Mouse (Mus musculus): ENCODE data around the gene Plpp3. TPM values are rescaled to one million over a fixed set of nuclear protein-coding genes. Genes with fewer than 3 reads are reported as not detected.
A peak's percentile ranks its signal among the peaks of the same experiment; 100 is the strongest.

Gene Plpp3
- total and polyA plus RNA-seq, 2 experiments, result 64.1 to 81.0 TPM

DNA sequence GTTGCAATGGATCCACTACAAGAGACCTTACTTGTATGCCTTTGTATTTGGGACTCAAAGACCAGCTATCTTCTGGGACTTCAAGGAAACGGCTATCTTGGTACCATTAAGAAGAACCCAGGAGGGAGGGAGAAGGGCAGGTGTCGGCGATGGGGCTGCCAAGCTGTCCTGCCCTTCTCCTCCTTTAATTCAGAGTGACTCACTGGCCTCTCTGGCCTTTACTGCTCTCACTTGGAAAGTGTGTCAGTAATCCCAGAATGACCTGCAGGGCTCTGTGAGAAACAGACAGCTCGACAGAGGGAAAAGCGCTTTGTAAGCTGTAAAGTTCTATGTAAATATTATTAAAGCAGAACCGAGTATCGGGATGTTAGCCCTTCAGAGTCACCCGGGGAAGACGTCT lies 46.9 kb downstream of the Plpp3 start:
- TF ChIP-seq CTCF (IDR thresholded peaks at IDR 0.05; ENCODE audit: low read depth, low read length) (no peak), POLR2A (IDR thresholded peaks at IDR 0.05; ENCODE audit: extremely low read depth, insufficient read depth, low read length) (no peak)
- H3K4me1 ChIP-seq (ENCODE audit: control insufficient read depth, insufficient read depth, low read length), result peaks cover 43% of the 10 kb centered on the region
- H3K79me2 ChIP-seq (ENCODE audit: control insufficient read depth, insufficient read depth, low read length), result peaks cover 19% of the 10 kb centered on the region; the same call in 1 of the 2 replicates
- 47% methylated on average over 9 of the region's 9 CpGs for WGBS
- H3K36me3 ChIP-seq (ENCODE audit: control insufficient read depth, insufficient read depth, low read length), result peaks cover 61% of the 10 kb centered on the region
- H3K9ac ChIP-seq (ENCODE audit: low read depth, low read length), result no peak overlapping the region
- peak overlapping the region; percentile 74 for H3K27ac ChIP-seq (replicated peaks; ENCODE audit: insufficient read depth, low read depth, low read length)
- no peaks in the 10 kb centered on the region for H3K27me3 ChIP-seq (ENCODE audit: control insufficient read depth, insufficient read depth, low read length)
- no peak overlapping the region for H3K4me3 ChIP-seq (ENCODE audit: insufficient read depth, low read depth, low read length)
- no peak for DNase-seq (ENCODE audit: extremely low read depth, low read depth, low spot score)

DNA sequence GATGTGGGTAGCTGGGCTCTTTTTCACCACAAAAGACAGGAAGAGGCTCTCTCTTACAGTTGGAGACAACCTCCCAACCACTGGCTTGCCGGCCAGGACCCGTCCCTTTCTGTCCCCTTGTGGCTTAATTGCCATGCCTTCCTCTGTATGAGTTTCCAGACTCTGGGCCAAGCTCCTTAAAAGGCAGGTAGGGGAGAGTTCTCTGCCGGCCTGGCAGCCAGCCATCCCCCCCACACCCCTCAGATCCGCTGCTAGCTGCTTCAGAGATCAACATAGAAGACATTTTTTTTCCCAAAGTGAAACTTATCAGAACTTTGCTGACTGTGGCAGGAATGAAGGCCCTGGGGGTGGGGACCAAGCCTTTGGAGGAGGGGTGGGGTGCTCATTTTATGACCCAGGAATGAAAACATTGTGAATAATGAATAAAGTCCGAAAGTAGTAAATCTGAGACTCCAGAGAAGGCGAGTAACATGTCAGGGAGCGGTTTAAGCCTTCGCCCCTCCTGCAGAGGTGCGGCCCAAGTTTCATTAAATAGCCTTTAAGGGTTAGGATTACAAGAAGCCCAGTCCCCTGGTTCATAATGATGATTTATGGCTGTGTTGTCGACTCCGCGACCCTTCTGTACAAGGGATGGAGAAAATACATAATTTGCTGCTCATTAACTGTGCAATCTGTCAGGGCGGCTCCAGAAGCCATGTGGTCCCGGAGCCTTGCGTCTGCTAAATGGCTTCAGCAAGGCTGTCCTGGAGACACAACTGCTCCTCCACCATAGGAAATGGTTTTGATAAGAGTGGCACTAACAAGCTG lies 48.1 kb downstream of the Plpp3 start:
- 76% methylated on average over 15 of the region's 15 CpGs for WGBS
- peaks cover 15% of the 10 kb centered on the region; the same call in 1 of the 2 replicates for H3K79me2 ChIP-seq (ENCODE audit: control insufficient read depth, insufficient read depth, low read length)
- H3K27me3 ChIP-seq (ENCODE audit: control insufficient read depth, insufficient read depth, low read length), result no peaks in the 10 kb centered on the region
- H3K4me1 ChIP-seq (ENCODE audit: control insufficient read depth, insufficient read depth, low read length), result peaks cover 42% of the 10 kb centered on the region
- H3K4me3 ChIP-seq (ENCODE audit: insufficient read depth, low read depth, low read length), result no peak overlapping the region
- TF ChIP-seq POLR2A (IDR thresholded peaks at IDR 0.05; ENCODE audit: extremely low read depth, insufficient read depth, low read length) (no peak), CTCF (IDR thresholded peaks at IDR 0.05; ENCODE audit: low read depth, low read length) (no peak)
- peaks cover 62% of the 10 kb centered on the region for H3K36me3 ChIP-seq (ENCODE audit: control insufficient read depth, insufficient read depth, low read length)
- no peak overlapping the region; the same call in 1 of the 2 replicates for H3K9ac ChIP-seq (ENCODE audit: low read depth, low read length)
- peak overlapping the region; percentile 74 for H3K27ac ChIP-seq (replicated peaks; ENCODE audit: insufficient read depth, low read depth, low read length)
- no peak for DNase-seq (ENCODE audit: extremely low read depth, low read depth, low spot score)

DNA sequence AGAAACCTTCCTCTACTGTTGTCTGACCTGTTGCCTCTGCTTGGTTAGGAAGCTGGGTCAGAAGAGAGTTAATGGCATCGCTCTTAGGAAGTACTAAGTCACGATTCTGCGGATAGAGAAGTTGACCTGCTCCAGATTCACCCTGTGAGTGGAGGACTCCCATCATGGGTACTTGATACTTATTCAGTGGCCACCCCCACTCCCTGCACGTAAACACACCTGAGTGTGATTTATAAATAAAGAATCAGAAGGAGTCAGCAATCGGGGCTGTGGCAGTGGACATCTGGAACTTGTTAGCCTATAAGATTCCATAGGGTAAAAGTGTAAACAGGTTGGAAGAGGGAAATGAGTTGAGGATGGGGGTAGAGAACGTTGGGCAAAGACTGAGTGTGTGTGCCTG lies 49.0 kb downstream of the Plpp3 start:
- no peak for TF ChIP-seq POLR2A (IDR thresholded peaks at IDR 0.05; ENCODE audit: extremely low read depth, insufficient read depth, low read length)
- no peak for TF ChIP-seq CTCF (IDR thresholded peaks at IDR 0.05; ENCODE audit: low read depth, low read length)
- Histone ChIP-seq H3K27me3 (ENCODE audit: control insufficient read depth, insufficient read depth, low read length) (no peaks in the 10 kb centered on the region), H3K9ac (ENCODE audit: low read depth, low read length) (no peak overlapping the region), H3K4me3 (ENCODE audit: insufficient read depth, low read depth, low read length) (no peak overlapping the region), H3K27ac (replicated peaks; ENCODE audit: insufficient read depth, low read depth, low read length) (peak overlapping the region; percentile 10), H3K79me2 (ENCODE audit: control insufficient read depth, insufficient read depth, low read length) (peaks cover 9% of the 10 kb centered on the region; the same call in 1 of the 2 replicates), H3K4me1 (ENCODE audit: control insufficient read depth, insufficient read depth, low read length) (peaks cover 38% of the 10 kb centered on the region), H3K36me3 (ENCODE audit: control insufficient read depth, insufficient read depth, low read length) (peaks cover 64% of the 10 kb centered on the region)
- WGBS, result 82% methylated on average over 6 of the region's 6 CpGs
- DNase-seq (ENCODE audit: extremely low read depth, low read depth, low spot score), result no peak

DNA sequence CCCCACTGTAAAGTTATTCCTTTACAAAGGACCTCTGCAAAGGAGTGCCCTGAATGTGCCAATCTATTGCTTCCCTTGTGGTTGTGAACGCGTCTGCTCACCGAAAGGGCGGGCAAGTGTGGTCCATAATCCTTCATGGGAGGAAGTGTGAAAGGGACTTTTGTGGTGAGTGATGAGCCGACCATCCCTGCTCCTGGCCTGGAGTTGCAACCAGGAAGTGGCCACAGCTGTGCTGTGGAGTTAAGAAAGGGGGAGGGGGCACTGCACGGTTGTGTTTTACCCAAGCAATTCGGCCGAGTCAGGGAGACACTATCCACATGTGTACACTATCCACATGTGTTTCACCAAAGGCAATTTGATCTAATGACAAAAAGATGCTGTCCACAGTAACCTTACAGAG lies 49.8 kb downstream of the Plpp3 start:
- H3K4me3 ChIP-seq (ENCODE audit: insufficient read depth, low read depth, low read length), result no peak overlapping the region
- 57% methylated on average over 8 of the region's 8 CpGs for WGBS
- peaks cover 68% of the 10 kb centered on the region for H3K36me3 ChIP-seq (ENCODE audit: control insufficient read depth, insufficient read depth, low read length)
- H3K27me3 ChIP-seq (ENCODE audit: control insufficient read depth, insufficient read depth, low read length), result no peaks in the 10 kb centered on the region
- H3K79me2 ChIP-seq (ENCODE audit: control insufficient read depth, insufficient read depth, low read length), result peaks cover 9% of the 10 kb centered on the region; the same call in 1 of the 2 replicates
- H3K27ac ChIP-seq (replicated peaks; ENCODE audit: insufficient read depth, low read depth, low read length), result 0 out of 2 replicates have a peak overlapping the region, but pooled peaks have one; percentile 6
- peaks cover 31% of the 10 kb centered on the region for H3K4me1 ChIP-seq (ENCODE audit: control insufficient read depth, insufficient read depth, low read length)
- no peak for DNase-seq (ENCODE audit: extremely low read depth, low read depth, low spot score)
- no peak overlapping the region for H3K9ac ChIP-seq (ENCODE audit: low read depth, low read length)
- TF ChIP-seq CTCF (IDR thresholded peaks at IDR 0.05; ENCODE audit: low read depth, low read length), result no peak
- TF ChIP-seq POLR2A (IDR thresholded peaks at IDR 0.05; ENCODE audit: extremely low read depth, insufficient read depth, low read length), result no peak

DNA sequence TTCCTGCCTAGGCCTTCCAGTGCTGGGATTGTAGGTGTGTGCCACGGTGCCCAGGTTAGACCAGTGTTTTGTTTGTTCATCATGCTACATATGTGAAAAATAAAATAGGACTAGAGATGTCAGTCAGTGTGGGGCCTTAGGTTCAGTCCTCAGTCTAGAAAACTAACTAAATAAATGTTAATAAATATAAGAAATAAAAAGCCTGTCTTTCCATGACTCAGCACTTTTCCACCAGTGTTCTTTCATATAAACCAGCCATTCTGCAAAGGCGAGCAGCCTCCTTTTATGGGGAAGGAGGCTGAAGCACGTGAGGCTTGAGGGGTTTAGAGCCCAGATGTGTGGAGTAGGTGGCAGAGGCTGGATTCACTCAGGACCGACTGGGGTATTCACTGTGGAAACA lies 50.5 kb downstream of the Plpp3 start:
- Histone ChIP-seq H3K27me3 (ENCODE audit: control insufficient read depth, insufficient read depth, low read length) (no peaks in the 10 kb centered on the region), H3K36me3 (ENCODE audit: control insufficient read depth, insufficient read depth, low read length) (peaks cover 72% of the 10 kb centered on the region), H3K27ac (replicated peaks; ENCODE audit: insufficient read depth, low read depth, low read length) (peak overlapping the region; percentile 22; the same call in 1 of the 2 replicates), H3K4me1 (ENCODE audit: control insufficient read depth, insufficient read depth, low read length) (peaks cover 27% of the 10 kb centered on the region), H3K4me3 (ENCODE audit: insufficient read depth, low read depth, low read length) (no peak overlapping the region), H3K79me2 (ENCODE audit: control insufficient read depth, insufficient read depth, low read length) (peaks cover 9% of the 10 kb centered on the region; the same call in 1 of the 2 replicates), H3K9ac (ENCODE audit: low read depth, low read length) (no peak overlapping the region)
- WGBS, result 85% methylated on average over 4 of the region's 4 CpGs
- TF ChIP-seq POLR2A (IDR thresholded peaks at IDR 0.05; ENCODE audit: extremely low read depth, insufficient read depth, low read length) (no peak), CTCF (IDR thresholded peaks at IDR 0.05; ENCODE audit: low read depth, low read length) (no peak)
- no peak for DNase-seq (ENCODE audit: extremely low read depth, low read depth, low spot score)

DNA sequence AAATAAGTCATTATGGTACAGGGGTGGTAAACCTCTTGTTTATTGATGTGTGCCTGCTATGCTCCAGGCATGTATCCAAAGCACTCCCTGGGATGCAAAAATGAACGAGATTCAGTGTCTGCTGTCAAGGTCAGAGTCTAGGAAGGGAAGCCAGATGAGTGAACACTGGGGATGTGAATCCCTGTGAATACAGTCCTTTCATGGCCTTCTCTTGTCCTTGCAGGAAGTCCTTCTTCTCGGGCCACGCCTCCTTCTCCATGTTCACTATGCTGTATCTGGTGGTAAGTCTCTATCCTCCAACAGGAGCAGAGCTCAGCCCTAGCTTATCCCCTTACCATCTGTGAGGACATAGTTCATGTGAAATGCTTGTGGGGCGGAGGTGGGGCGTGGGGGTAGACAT lies 51.8 kb downstream of the Plpp3 start:
- Histone ChIP-seq H3K4me1 (ENCODE audit: control insufficient read depth, insufficient read depth, low read length) (peaks cover 27% of the 10 kb centered on the region), H3K27ac (replicated peaks; ENCODE audit: insufficient read depth, low read depth, low read length) (peak overlapping the region; percentile 19), H3K79me2 (ENCODE audit: control insufficient read depth, insufficient read depth, low read length) (peaks cover 7% of the 10 kb centered on the region; the same call in 1 of the 2 replicates), H3K27me3 (ENCODE audit: control insufficient read depth, insufficient read depth, low read length) (no peaks in the 10 kb centered on the region), H3K9ac (ENCODE audit: low read depth, low read length) (peak overlapping the region; percentile 1; the same call in 1 of the 2 replicates), H3K36me3 (ENCODE audit: control insufficient read depth, insufficient read depth, low read length) (peaks cover 68% of the 10 kb centered on the region), H3K4me3 (ENCODE audit: insufficient read depth, low read depth, low read length) (no peak overlapping the region)
- WGBS, result 70% methylated on average over 5 of the region's 5 CpGs
- DNase-seq (ENCODE audit: extremely low read depth, low read depth, low spot score), result peak; percentile 63
- TF ChIP-seq CTCF (IDR thresholded peaks at IDR 0.05; ENCODE audit: low read depth, low read length), result no peak
- TF ChIP-seq POLR2A (IDR thresholded peaks at IDR 0.05; ENCODE audit: extremely low read depth, insufficient read depth, low read length), result no peak

Measured in liver, adult 2 months (tissue).